Mouse (Mus musculus) kidney, adult 2 months (tissue): ENCODE data around the gene Cnga4. TPM values are rescaled to one million over a fixed set of nuclear protein-coding genes. Genes with fewer than 3 reads are reported as not detected.

Experiments
- DNase-seq: peaks from one replicate; pipeline ENCODE4 v3.0.0; 2021
- H3K27ac ChIP-seq: fragments of 200-500 bp; 2 replicates; pipeline ENCODE4 v1.5.1; 2012; ENCODE audit warnings: low read depth, low read length, control low read depth, inconsistent platforms; ENCODE audit not compliant: insufficient read depth
- H3K27me3 ChIP-seq: fragments of 200-500 bp; replicated peaks from 2 replicates; pipeline ENCODE4 v1.6.1; 2012; ENCODE audit warnings: mild to moderate bottlenecking, moderate library complexity, low read length, inconsistent platforms; ENCODE audit not compliant: control insufficient read depth, insufficient read depth
- H3K36me3 ChIP-seq: fragments of 200-500 bp; 2 replicates; pipeline ENCODE4 v1.6.1; 2012; ENCODE audit warnings: mild to moderate bottlenecking, moderate library complexity, low read length, inconsistent platforms; ENCODE audit not compliant: control insufficient read depth, insufficient read depth
- H3K4me1 ChIP-seq: fragments of 200-500 bp; 2 replicates; pipeline ENCODE4 v1.6.1; 2011; ENCODE audit warnings: low read length; ENCODE audit not compliant: control insufficient read depth, insufficient read depth
- H3K4me3 ChIP-seq: fragments of 200-500 bp; 2 replicates; pipeline ENCODE4 v1.5.1; 2011; ENCODE audit warnings: mild to moderate bottlenecking, low read depth, low read length, control low read depth; ENCODE audit not compliant: insufficient read depth
- CTCF ChIP-seq: fragments of 200-500 bp; conservative IDR thresholded peaks from 2 replicates; pipeline ENCODE4 v1.5.1; 2011; ENCODE audit warnings: low read depth, mild to moderate bottlenecking, control low read depth, low read length, moderate library complexity, mixed read lengths; ENCODE audit not compliant: insufficient read depth, insufficient read length
- POLR2A ChIP-seq: fragments of 200-500 bp; IDR thresholded peaks from one replicate; pipeline ENCODE4 v1.6.1; 2011; ENCODE audit warnings: low read depth, low read length, control low read depth
- WGBS: fragments of 180-500 bp; shearing (Covaris S2); methylation state at CpG from one replicate; pipeline ENCODE4 v1.1.7; 2018; 5-methylcytosine and 5-hydroxymethylcytosine counted together
- polyA plus RNA-seq: library from polyadenylated mRNA; depleted of rRNA; stranded (reverse); fragments of >200 nt; gene quantifications from 2 replicates; pipeline ENCODE4 v1.2.3, GENCODE M21; 2012

Gene Cnga4
- polyA plus RNA-seq, 1 experiment = 0.16 TPM

- TF ChIP-seq CTCF = no peak
- TF ChIP-seq POLR2A = no peak
- Histone ChIP-seq H3K4me3 (no peak overlapping the region), H3K4me1 (no peaks in the 10 kb centered on the region), H3K27me3 (no peaks in the 10 kb centered on the region; the same call in 1 of the 2 replicates), H3K27ac (no peak overlapping the region), H3K36me3 (no peaks in the 10 kb centered on the region)
- no peak for DNase-seq
- 61% methylated on average over 6 of the region's 6 CpGs for WGBS
Observed at GRCm38 (mm10) chr7:105414385-105414784, 10.0 kb downstream of the Cnga4 start.

- Histone ChIP-seq H3K36me3 (no peaks in the 10 kb centered on the region), H3K4me1 (no peaks in the 10 kb centered on the region), H3K27ac (no peak overlapping the region), H3K27me3 (no peaks in the 10 kb centered on the region; the same call in 1 of the 2 replicates), H3K4me3 (no peak overlapping the region)
- TF ChIP-seq POLR2A = no peak
- TF ChIP-seq CTCF = no peak
- DNase-seq = no peak
- 94% methylated on average over 7 of the region's 7 CpGs for WGBS
Observed at GRCm38 (mm10) chr7:105416529-105416928, 12.2 kb downstream of the Cnga4 start.

GRCm38 (mm10) chr7:105418106-105418505 lies 13.7 kb downstream of the Cnga4 start:
- 85% methylated on average over 5 of the region's 5 CpGs for WGBS
- Histone ChIP-seq H3K27ac (no peak overlapping the region), H3K36me3 (no peaks in the 10 kb centered on the region), H3K4me1 (no peaks in the 10 kb centered on the region), H3K27me3 (no peaks in the 10 kb centered on the region; the same call in 1 of the 2 replicates), H3K4me3 (no peak overlapping the region)
- TF ChIP-seq POLR2A (no peak), CTCF (no peak)
- no peak for DNase-seq

- Histone ChIP-seq H3K4me1 (no peaks in the 10 kb centered on the region), H3K4me3 (no peak overlapping the region)
Observed at GRCm38 (mm10) chr7:105420903-105421302, 16.5 kb downstream of the Cnga4 start.

GRCm38 (mm10) chr7:105424368-105424767 lies 20.0 kb downstream of the Cnga4 start:
- no peak overlapping the region for H3K27ac ChIP-seq
- H3K4me3 ChIP-seq = no peak overlapping the region
- DNase-seq = no peak
- H3K36me3 ChIP-seq = no peaks in the 10 kb centered on the region
- H3K4me1 ChIP-seq = no peaks in the 10 kb centered on the region
- H3K27me3 ChIP-seq = peaks cover 4% of the 10 kb centered on the region
- no peak for TF ChIP-seq POLR2A
- no peak for TF ChIP-seq CTCF
- 43% methylated on average over 5 of the region's 5 CpGs for WGBS

More at GRCm38 (mm10) chr7:105420903-105421302, 16.5 kb downstream of the Cnga4 start:
- Histone ChIP-seq H3K36me3 (no peaks in the 10 kb centered on the region), H3K27ac (no peak overlapping the region), H3K27me3 (peaks cover 2% of the 10 kb centered on the region)
- DNase-seq = no peak
- WGBS = 31% methylated on average over 2 of the region's 2 CpGs
- TF ChIP-seq POLR2A (no peak), CTCF (no peak)

GRCm38 (mm10) chr7:105425424-105426043 lies 21.2 kb downstream of the Cnga4 start, which contains the start of gene Cckbr:
TSS of gene Cckbr (plus strand) at chr7:105425731.
- Histone ChIP-seq H3K27me3 (peaks cover 4% of the 10 kb centered on the region), H3K36me3 (no peaks in the 10 kb centered on the region), H3K4me3 (no peak within 1 kb of the TSS), H3K4me1 (no peaks in the 10 kb centered on the region), H3K27ac (no peak within 1 kb of the TSS)
- TF ChIP-seq POLR2A (no peak), CTCF (no peak)
- WGBS = 2% methylated on average over 31 of the region's 31 CpGs
- DNase-seq = no peak

GRCm38 (mm10) chr7:105426051-105426450 lies 21.7 kb downstream of the Cnga4 start:
- H3K4me1 ChIP-seq = no peaks in the 10 kb centered on the region
- H3K36me3 ChIP-seq = no peaks in the 10 kb centered on the region
- H3K27ac ChIP-seq = no peak overlapping the region
- H3K4me3 ChIP-seq = no peak overlapping the region
- no peak for TF ChIP-seq POLR2A
- no peak for TF ChIP-seq CTCF
- peaks cover 4% of the 10 kb centered on the region for H3K27me3 ChIP-seq
- DNase-seq = no peak
- WGBS = 3% methylated on average over 11 of the region's 11 CpGs
